Mouse (Mus musculus): ENCODE results near the gene Fchsd2.

Gene Fchsd2

GRCm38 (mm10) chr7:101092618-101093017 lies at the start of gene Fchsd2:
Gene Fchsd2 (plus strand): TSS chr7:101092863.
- DNase-seq (ENCODE audit: extremely low spot score, low spot score) = no peak

GRCm38 (mm10) chr7:101043846-101044541 lies 48.7 kb upstream of the Fchsd2 start:
- no peak for DNase-seq (ENCODE audit: extremely low spot score, low spot score)

GRCm38 (mm10) chr7:101048247-101048646 lies 44.4 kb upstream of the Fchsd2 start:
- no peak for DNase-seq (ENCODE audit: extremely low spot score, low spot score)

GRCm38 (mm10) chr7:101049326-101050087 lies 43.2 kb upstream of the Fchsd2 start:
- no peak for DNase-seq (ENCODE audit: extremely low spot score, low spot score)

- no peak for DNase-seq (ENCODE audit: extremely low spot score, low spot score)
Measured at GRCm38 (mm10) chr7:101050724-101051550, 41.7 kb upstream of the Fchsd2 start.

GRCm38 (mm10) chr7:101051551-101052221 lies 41.0 kb upstream of the Fchsd2 start:
- peak; percentile 69 for DNase-seq (ENCODE audit: extremely low spot score, low spot score)

- no peak for DNase-seq (ENCODE audit: extremely low spot score, low spot score)
Measured at GRCm38 (mm10) chr7:101053136-101053535, 39.5 kb upstream of the Fchsd2 start.

GRCm38 (mm10) chr7:101057309-101057708 lies 35.4 kb upstream of the Fchsd2 start:
- DNase-seq (ENCODE audit: extremely low spot score, low spot score) = no peak

- DNase-seq (ENCODE audit: extremely low spot score, low spot score) = no peak
Measured at GRCm38 (mm10) chr7:101059188-101059587, 33.5 kb upstream of the Fchsd2 start.

GRCm38 (mm10) chr7:101060476-101060875 lies 32.2 kb upstream of the Fchsd2 start:
- DNase-seq (ENCODE audit: extremely low spot score, low spot score) = no peak

- peak; percentile 83 for DNase-seq (ENCODE audit: extremely low spot score, low spot score)
Measured at GRCm38 (mm10) chr7:101061381-101061780, 31.3 kb upstream of the Fchsd2 start.

GRCm38 (mm10) chr7:101062246-101062645 lies 30.4 kb upstream of the Fchsd2 start:
- no peak for DNase-seq (ENCODE audit: extremely low spot score, low spot score)

GRCm38 (mm10) chr7:101063523-101063922 lies 29.1 kb upstream of the Fchsd2 start:
- no peak for DNase-seq (ENCODE audit: extremely low spot score, low spot score)

GRCm38 (mm10) chr7:101064697-101065688 lies 27.7 kb upstream of the Fchsd2 start:
- no peak for DNase-seq (ENCODE audit: extremely low spot score, low spot score)

- no peak for DNase-seq (ENCODE audit: extremely low spot score, low spot score)
Measured at GRCm38 (mm10) chr7:101066009-101066408, 26.7 kb upstream of the Fchsd2 start.

GRCm38 (mm10) chr7:101066650-101067346 lies 25.9 kb upstream of the Fchsd2 start:
- no peak for DNase-seq (ENCODE audit: extremely low spot score, low spot score)

GRCm38 (mm10) chr7:101067521-101067920 lies 25.1 kb upstream of the Fchsd2 start:
- DNase-seq (ENCODE audit: extremely low spot score, low spot score) = no peak

GRCm38 (mm10) chr7:101069271-101069670 lies 23.4 kb upstream of the Fchsd2 start:
- DNase-seq (ENCODE audit: extremely low spot score, low spot score) = no peak

GRCm38 (mm10) chr7:101070406-101070805 lies 22.3 kb upstream of the Fchsd2 start:
- DNase-seq (ENCODE audit: extremely low spot score, low spot score) = no peak

All from neural tube, embryonic 10.5 days (tissue).